Mouse (Mus musculus): ENCODE results near the gene Ttyh1. TPM values are rescaled to one million over a fixed set of nuclear protein-coding genes. Genes with fewer than 3 reads are reported as not detected.

Ttyh1 gene
- total and polyA plus RNA-seq, 3 experiments: 0.15 to 0.26 TPM; not detected in 1

DNA sequence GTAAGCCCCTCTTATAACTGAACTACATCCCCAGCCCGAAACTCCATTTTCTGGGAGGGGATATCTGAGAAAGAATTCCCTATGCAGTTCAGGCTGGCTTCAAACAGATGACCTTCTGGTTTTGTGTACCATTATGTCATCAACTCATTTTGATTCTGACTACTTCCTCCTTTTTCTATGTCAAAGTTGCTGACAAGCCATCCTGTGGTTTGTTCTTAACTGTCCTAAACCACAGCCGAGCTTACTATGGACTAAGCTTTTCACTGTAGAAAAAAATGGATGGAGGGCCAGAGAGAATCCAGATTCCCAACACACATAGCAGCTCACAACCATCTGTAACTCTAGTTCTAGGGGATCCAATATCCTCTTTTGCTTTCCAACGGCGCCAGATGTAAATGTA lies 38.7 kb upstream of the Ttyh1 start (continued):
- no peak for TF ChIP-seq MEF2A (IDR thresholded peaks at IDR 0.05; ENCODE audit: extremely low read depth, insufficient replicate concordance, low read depth, low read length, poor library complexity, severe bottlenecking)
- TF ChIP-seq CHD2 (IDR thresholded peaks at IDR 0.05; ENCODE audit: low read length): no peak
- peak; percentile 51; the same call in 1 of the 2 replicates for TF ChIP-seq ZNF384 (IDR thresholded peaks at IDR 0.05; ENCODE audit: low read depth, low read length)
- TF ChIP-seq GATA1 (IDR thresholded peaks at IDR 0.05; ENCODE audit: low read depth, low read length): no peak
- TF ChIP-seq NRF1 (IDR thresholded peaks at IDR 0.05; ENCODE audit: insufficient read depth, low read depth, low read length, poor library complexity, severe bottlenecking): no peak
- peak; percentile 48; the same call in 1 of the 2 replicates for TF ChIP-seq MAFK (IDR thresholded peaks at IDR 0.05; ENCODE audit: borderline replicate concordance, low read depth, low read length)
- no peak for TF ChIP-seq ZMIZ1 (IDR thresholded peaks at IDR 0.05; ENCODE audit: low read depth, low read length)
- no peak for TF ChIP-seq USF2 (IDR thresholded peaks at IDR 0.05; ENCODE audit: borderline replicate concordance in 1 of 2, insufficient read depth in 1 of 2, low read depth in 1 of 2, low read length in 2 of 2)
- no peak for TF ChIP-seq KAT2A (conservative IDR thresholded peaks at IDR 0.05; ENCODE audit: low read depth, low read length)

DNA sequence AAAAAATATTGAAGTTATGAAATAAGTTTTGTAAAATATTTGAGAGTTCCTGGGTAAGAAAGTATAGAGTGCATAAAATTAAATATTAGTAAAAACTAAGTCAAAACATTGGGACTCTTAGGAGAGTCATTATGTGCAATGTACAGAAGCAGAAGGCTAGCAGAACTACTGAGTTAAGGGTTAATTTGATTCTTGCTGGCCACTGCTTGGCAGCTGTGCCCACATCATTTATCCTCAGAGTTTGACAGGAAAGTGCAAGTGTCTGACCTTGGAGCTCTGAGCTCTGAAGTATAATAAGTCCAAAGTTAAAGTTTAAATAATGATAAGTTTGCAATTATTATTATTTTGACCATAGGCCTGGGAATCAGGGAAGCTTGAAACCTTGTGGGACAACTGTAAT lies 37.5 kb upstream of the Ttyh1 start:
- Histone ChIP-seq H3K36me3 (ENCODE audit: control insufficient read depth in 1 of 2, insufficient read depth in 2 of 2, low read length in 2 of 2) (peaks cover 0 to 11% of the 10 kb centered on the region in 2 experiments; a peak in 2 of 4 replicates), H3K27me3 (ENCODE audit: control insufficient read depth in 1 of 2, insufficient read depth in 2 of 2, low read length in 2 of 2) (no peaks in the 10 kb centered on the region), H3K9me3 (replicated peaks; ENCODE audit: insufficient read depth, low read length) (no peaks in the 10 kb centered on the region), H3K27ac (ENCODE audit: control insufficient read depth, low read depth, low read length) (no peak overlapping the region), H3K9ac (ENCODE audit: control insufficient read depth, low read depth, low read length, poor library complexity, severe bottlenecking) (no peak overlapping the region), H3K4me3 (ENCODE audit: control insufficient read depth in 1 of 2, insufficient read depth in 1 of 2, low read depth in 2 of 2, low read length in 2 of 2) (no peak overlapping the region), H3K4me1 (ENCODE audit: control insufficient read depth in 1 of 2, insufficient read depth in 2 of 2, low read length in 2 of 2) (peaks cover 3 to 14% of the 10 kb centered on the region in 2 experiments), H3K79me2 (ENCODE audit: control insufficient read depth, insufficient read depth, low read length, poor library complexity) (no peaks in the 10 kb centered on the region)
- TF ChIP-seq UBTF (IDR thresholded peaks at IDR 0.05; ENCODE audit: borderline replicate concordance, insufficient read depth, low read depth, low read length) (no peak), MAX (IDR thresholded peaks at IDR 0.05; ENCODE audit: low read length) (no peak), NELFE (IDR thresholded peaks at IDR 0.05; ENCODE audit: low read depth, low read length) (no peak), MYC (IDR thresholded peaks at IDR 0.05; ENCODE audit: low read depth, low read length) (no peak)
- no peak for DNase-seq (ENCODE audit: low read depth, low spot score)

DNA sequence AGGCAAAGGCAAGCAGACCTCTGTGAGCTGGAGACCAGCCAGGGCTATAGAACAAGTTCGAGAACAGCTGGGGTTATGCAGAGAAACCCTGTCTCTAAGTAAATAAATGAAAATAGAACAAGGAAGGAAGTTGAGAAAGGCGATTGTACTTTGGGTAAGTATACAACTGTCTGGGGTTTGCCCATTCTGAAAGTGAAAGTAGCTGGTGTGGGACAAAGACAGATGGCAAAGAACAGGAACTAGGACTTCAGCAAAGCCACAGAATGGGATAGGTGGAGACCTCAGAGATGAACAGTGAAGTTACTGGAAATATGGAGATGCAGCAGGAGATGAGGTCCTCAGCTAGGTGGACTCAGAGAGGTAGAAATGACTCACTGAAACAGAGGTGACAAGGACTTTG lies 36.4 kb upstream of the Ttyh1 start:
- H3K4me1 ChIP-seq (ENCODE audit: control insufficient read depth in 1 of 2, insufficient read depth in 2 of 2, low read length in 2 of 2): peaks cover 8 to 21% of the 10 kb centered on the region in 2 experiments
- no peaks in the 10 kb centered on the region for H3K79me2 ChIP-seq (ENCODE audit: control insufficient read depth, insufficient read depth, low read length, poor library complexity)
- H3K4me3 ChIP-seq (ENCODE audit: control insufficient read depth in 1 of 2, insufficient read depth in 1 of 2, low read depth in 2 of 2, low read length in 2 of 2): peak overlapping the region; percentile 61 to 66
- peak; percentile 79 for DNase-seq (ENCODE audit: low read depth, low spot score)
- TF ChIP-seq E2F4 (IDR thresholded peaks at IDR 0.05; ENCODE audit: borderline replicate concordance, low read depth, low read length) (no peak), MAZ (IDR thresholded peaks at IDR 0.05; ENCODE audit: low read depth, low read length) (no peak), ETS1 (IDR thresholded peaks at IDR 0.05; ENCODE audit: low read depth, low read length) (peak; percentile 97), SIN3A (IDR thresholded peaks at IDR 0.05; ENCODE audit: low read length) (peak; percentile 77), MXI1 (IDR thresholded peaks at IDR 0.05; ENCODE audit: low read depth, low read length) (0 out of 2 replicates have a peak, but pooled peaks have one; percentile 31), ELF1 (IDR thresholded peaks at IDR 0.05; ENCODE audit: low read depth, low read length) (0 out of 2 replicates have a peak, but pooled peaks have one; percentile 9)
- H3K27me3 ChIP-seq (ENCODE audit: control insufficient read depth in 1 of 2, insufficient read depth in 2 of 2, low read length in 2 of 2): no peaks in the 10 kb centered on the region
- H3K27ac ChIP-seq (ENCODE audit: control insufficient read depth, low read depth, low read length): peak overlapping the region; percentile 34
- no peaks in the 10 kb centered on the region for H3K9me3 ChIP-seq (replicated peaks; ENCODE audit: insufficient read depth, low read length)
- peak overlapping the region; percentile 54 for H3K9ac ChIP-seq (ENCODE audit: control insufficient read depth, low read depth, low read length, poor library complexity, severe bottlenecking)
- H3K36me3 ChIP-seq (ENCODE audit: control insufficient read depth in 1 of 2, insufficient read depth in 2 of 2, low read length in 2 of 2): peaks cover 0 to 16% of the 10 kb centered on the region in 2 experiments; a peak in 2 of 4 replicates

All from MEL (cell line).